Mouse (Mus musculus): ENCODE measurements around the gene Nebl.

Gene Nebl

GRCm38 (mm10) chr2:17396235-17396634 is 335.0 kb downstream of the Nebl start:
- 86% methylated on average over 5 of the region's 5 CpGs for WGBS

- WGBS: 90% methylated on average over 5 of the region's 5 CpGs
These were observed 339.9 kb downstream of the Nebl start for GRCm38 (mm10) chr2:17391389-17391788.

DNA sequence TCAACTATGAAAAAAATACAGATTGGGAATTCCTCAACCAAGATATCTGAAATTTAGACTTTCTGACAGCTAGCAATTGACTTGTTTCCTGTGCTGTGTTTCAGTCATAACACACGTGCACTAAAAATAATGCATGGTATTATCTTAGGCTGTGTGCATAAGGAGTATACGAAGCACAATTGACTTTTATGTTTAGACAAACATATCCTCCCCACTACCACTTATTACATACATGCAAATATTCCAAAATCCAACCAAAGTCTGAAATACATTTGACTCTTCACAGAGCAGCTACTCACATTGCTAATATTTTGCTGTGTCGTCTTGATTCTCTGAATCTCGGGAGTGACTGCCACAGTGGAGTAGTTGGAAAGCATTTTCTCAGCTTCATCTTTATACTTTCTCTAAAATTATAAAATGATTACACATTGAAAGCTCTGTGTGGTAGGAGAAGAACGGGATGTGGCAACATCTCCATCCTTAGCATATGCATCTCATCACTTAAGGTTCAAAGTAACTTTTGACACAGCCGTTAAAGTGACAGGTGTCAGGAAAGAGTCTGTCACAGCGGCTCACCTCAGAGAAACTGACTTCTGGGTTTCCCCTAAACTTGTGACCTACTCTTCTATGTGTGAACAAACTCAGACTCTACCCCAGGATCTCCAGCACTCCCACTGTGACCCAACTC is 340.6 kb downstream of the Nebl start:
- 79% methylated on average over 7 of the region's 7 CpGs for WGBS

- 100% methylated on average over 2 of the region's 2 CpGs for WGBS
These were observed 341.4 kb downstream of the Nebl start for GRCm38 (mm10) chr2:17389886-17390285.

- WGBS: 92% methylated on average over 4 of the region's 4 CpGs
These were observed 341.9 kb downstream of the Nebl start for GRCm38 (mm10) chr2:17389379-17389778.

DNA sequence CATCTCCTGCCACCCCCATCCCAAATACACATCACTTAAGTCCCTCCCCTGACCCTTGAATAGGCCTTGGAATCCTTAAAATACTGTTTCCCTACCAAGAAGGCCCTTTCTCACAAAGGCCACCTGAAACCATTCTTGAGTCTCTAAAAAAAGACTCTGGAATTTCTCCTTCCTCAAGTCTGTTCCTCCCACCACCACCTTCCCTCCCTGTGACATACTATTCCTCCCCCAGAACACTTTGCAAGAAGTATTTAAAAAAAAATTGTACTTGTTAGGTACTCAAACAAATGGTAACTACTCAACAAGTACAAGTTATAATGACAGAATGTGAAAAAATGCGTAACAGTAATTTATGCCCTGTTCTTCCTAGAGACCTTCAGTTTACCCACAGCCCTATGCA is 349.0 kb downstream of the Nebl start:
- WGBS: 46% methylated on average over 1 of the region's 1 CpGs

GRCm38 (mm10) chr2:17375916-17376315 is 355.3 kb downstream of the Nebl start:
- WGBS: 68% methylated on average over 2 of the region's 2 CpGs

GRCm38 (mm10) chr2:17365671-17366070 is 365.6 kb downstream of the Nebl start:
- WGBS: 81% methylated on average over 5 of the region's 5 CpGs

- WGBS: 84% methylated on average over 6 of the region's 6 CpGs
These were observed 366.2 kb downstream of the Nebl start for GRCm38 (mm10) chr2:17364971-17365548.

DNA sequence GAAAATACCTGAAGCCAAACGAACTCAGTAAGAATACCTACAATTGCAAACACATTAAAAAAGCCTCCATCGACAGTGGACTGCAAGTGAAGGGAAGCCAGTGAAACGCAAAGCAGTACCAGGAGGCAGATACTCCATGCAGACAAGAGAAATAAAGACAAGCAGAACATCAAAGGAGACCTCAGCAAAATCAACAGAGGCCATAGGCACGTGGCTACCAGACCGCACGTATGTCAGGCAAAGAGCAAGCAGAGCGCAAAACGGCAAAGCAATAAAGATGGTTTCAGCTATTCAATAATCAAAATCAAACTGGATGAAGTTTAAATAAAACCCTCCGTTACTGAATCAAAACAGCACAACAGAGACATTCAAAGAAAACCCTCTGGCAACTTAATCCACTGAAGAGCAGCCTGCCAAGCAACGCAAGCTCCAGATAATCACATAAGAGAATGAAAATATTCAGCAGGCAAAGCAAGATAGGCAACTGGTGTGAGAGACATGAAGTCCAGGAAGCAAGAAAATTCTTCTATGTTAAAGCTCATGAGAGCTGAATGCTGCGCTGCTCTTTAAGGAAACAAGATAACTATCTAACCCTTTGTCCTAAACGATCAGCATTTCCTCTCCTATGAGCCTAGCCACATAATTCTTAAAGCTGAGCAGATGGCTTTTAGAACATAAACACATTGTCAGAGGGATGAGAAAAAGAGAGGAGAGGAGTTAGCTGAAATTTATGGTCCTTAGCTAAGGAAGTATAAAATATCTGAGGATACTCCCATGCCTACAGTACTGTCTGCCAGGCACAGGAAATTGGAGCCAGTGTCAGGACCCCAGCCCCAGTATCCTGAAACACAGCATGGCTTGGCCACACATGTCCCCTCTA is 367.7 kb downstream of the Nebl start:
- 31% methylated on average over 12 of the region's 12 CpGs for WGBS

DNA sequence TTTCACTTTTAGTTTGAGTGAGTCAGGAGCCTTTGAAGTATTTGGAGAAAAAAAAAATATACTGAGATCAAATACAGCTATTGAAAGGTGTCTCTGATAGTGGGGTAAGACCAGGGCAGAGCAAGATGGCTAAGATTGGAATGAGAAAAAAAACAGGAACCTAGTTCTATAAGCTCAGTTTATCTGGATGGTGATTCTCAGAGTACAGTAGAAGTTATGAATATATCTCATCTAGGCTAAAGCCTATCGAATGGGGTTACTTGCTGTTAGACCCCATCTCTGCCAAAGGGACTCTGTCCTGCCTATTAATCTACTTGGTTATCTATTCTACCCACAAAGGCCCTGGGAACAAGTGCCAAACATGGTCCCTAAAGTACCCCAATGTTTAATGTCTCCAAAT is 369.1 kb downstream of the Nebl start:
- whole genome bisulfite sequencing: 91% methylated on average over 1 of the region's 1 CpGs

- 98% methylated on average over 1 of the region's 1 CpGs for WGBS
These were observed 386.6 kb downstream of the Nebl start for GRCm38 (mm10) chr2:17344643-17345042.

- WGBS: 75% methylated on average over 5 of the region's 5 CpGs
These were observed 395.8 kb downstream of the Nebl start for GRCm38 (mm10) chr2:17335451-17335850.

DNA sequence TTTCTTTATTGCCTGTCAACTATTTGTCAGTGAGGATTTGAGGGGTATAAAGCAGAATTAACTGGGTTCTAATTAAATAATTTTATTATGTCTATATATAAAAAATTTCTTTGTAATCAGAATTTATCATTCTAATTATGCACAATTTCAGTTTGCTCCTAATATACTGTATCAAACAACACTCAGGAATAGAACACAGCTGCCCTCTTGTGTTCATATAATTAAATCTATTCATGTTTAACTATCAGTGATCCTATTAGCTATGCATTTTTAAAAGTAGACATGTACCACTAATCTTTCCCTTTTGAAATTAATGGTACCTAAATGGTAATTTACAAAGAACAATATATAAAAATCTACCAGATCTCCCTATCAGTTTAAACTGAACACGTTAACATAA is 404.7 kb downstream of the Nebl start:
- WGBS: 83% methylated on average over 1 of the region's 1 CpGs

GRCm38 (mm10) chr2:17316850-17317249 is 414.4 kb downstream of the Nebl start:
- WGBS: 57% methylated on average over 5 of the region's 5 CpGs

GRCm38 (mm10) chr2:17297496-17297895 is 433.8 kb downstream of the Nebl start:
- WGBS: 48% methylated on average over 1 of the region's 1 CpGs

- WGBS: 91% methylated on average over 4 of the region's 5 CpGs
These were observed 436.0 kb downstream of the Nebl start for GRCm38 (mm10) chr2:17295257-17295656.

Data from cerebral cortex, adult 2 months (tissue).